17 mouse cellular contexts compared by ENCODE assay signal in the genomic region with DNA sequence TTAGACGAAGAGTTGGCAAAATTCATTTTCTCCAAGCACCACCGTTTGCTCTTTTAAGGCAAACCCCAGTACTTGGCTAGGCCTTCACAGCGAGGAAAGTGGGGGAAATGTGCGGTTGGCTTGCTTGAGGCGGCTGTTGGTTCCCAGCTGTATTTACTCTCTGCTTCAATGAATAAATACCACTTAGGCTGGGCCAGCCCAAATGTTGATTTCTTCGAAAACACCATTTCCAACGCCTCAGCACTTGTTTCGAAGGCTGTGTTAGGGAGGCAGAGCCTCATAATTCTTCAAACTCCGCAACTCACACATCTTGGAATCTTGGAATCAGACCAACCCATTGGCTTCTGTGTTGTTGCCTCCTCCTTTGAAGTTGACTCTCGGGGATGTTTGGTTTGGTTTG. TPM values are rescaled to one million over a fixed set of nuclear protein-coding genes. Genes with fewer than 3 reads are reported as not detected.
DNase-seq lines count a peak whose midpoint lies in the region; ATAC-seq lines count a peak whose summit lies in the region.
"Had no signal": no experiment of that assay in that cellular context is flagged by ENCODE, and none has a peak within 500 bp of the region (broad histone marks: within the 10 kb centered on the region; RNA-seq: fewer than 3 reads in every experiment).

No protein-coding gene starts in this region.

- H3K27ac ChIP-seq in kidney, embryonic 15.5 days, result peak overlapping the region; percentile 39; the same call in 1 of the 2 replicates
- H3K27ac ChIP-seq: liver, embryonic 13.5 days; midbrain, embryonic 15.5 days had no signal

- no peaks in the 10 kb centered on the region for H3K27me3 ChIP-seq in kidney, embryonic 15.5 days
- H3K27me3 ChIP-seq: midbrain, embryonic 15.5 days had no signal

- H3K36me3 ChIP-seq in kidney, embryonic 15.5 days, result no peaks in the 10 kb centered on the region
- H3K36me3 ChIP-seq: liver, embryonic 13.5 days; midbrain, embryonic 15.5 days had no signal

- 61% methylated on average over 10 of the region's 10 CpGs for WGBS in kidney, embryonic 15.5 days

- no peak overlapping the region for H3K4me2 ChIP-seq in kidney, embryonic 15.5 days
- H3K4me2 ChIP-seq: heart, embryonic 11.5 days; liver, embryonic 13.5 days; midbrain, embryonic 15.5 days had no signal

- no peaks in the 10 kb centered on the region for H3K9me3 ChIP-seq in kidney, embryonic 15.5 days (replicated peaks)
- H3K9me3 ChIP-seq: liver, embryonic 13.5 days; midbrain, embryonic 15.5 days had no signal

- no peak overlapping the region for H3K4me3 ChIP-seq in kidney, embryonic 15.5 days (replicated peaks)
- H3K4me3 ChIP-seq: liver, embryonic 13.5 days; midbrain, embryonic 15.5 days had no signal

- H3K9ac ChIP-seq in kidney, embryonic 15.5 days, result no peak overlapping the region
- H3K9ac ChIP-seq: liver, embryonic 13.5 days; midbrain, embryonic 15.5 days had no signal

- H3K4me1 ChIP-seq in kidney, embryonic 15.5 days, result 0 out of 2 replicates have a peak, but pooled peaks cover 6% of the 10 kb centered on the region
- H3K4me1 ChIP-seq: liver, embryonic 13.5 days; midbrain, embryonic 15.5 days had no signal

- no peak for DNase-seq in kidney, postnatal 25 days
- DNase-seq in right cerebral cortex, postnatal 25 days, result peak; percentile 20
- no peak for DNase-seq in right cerebral cortex, postnatal 14 days
- DNase-seq in lung, postnatal 10 days, result peak; percentile 71
- DNase-seq in urinary bladder, adult 2 months (ENCODE audit: low spot score), result no peak
- DNase-seq in thymus, adult 18-20 months, result no peak
- DNase-seq in natural killer cell, adult 2 months (ENCODE audit: low spot score in 2 of 2), result no peak
- DNase-seq: cerebellum, postnatal 36 days; liver, embryonic 13.5 days; thymus, postnatal 14 days had no signal

- ATAC-seq in kidney, embryonic 15.5 days (replicated peaks; ENCODE audit: low FRiP score), result no peak
- ATAC-seq: intestine, postnatal 0 days; midbrain, embryonic 15.5 days had no signal

RNA-seq across cellular contexts. Expression of gene Kctd19, which starts 6.9 kb away (rescaled TPM):
- not detected in 2 replicates for polyA plus RNA-seq in kidney, embryonic 15.5 days (2015; fragmentation: Nextera tagmentation; extraction: Ambion mirVana)
- polyA plus RNA-seq in urinary bladder, adult 2 months (2012; rRNA removed), result 0.06 and 0.10 TPM in 2 replicates
- polyA plus RNA-seq: heart, embryonic 11.5 days; hindbrain, embryonic 11.5 days; liver, embryonic 13.5 days; midbrain, embryonic 15.5 days; neural tube, embryonic 14.5 days; small intestine, adult 2 months had no signal

RNA-seq across cellular contexts. Expression of gene Lrrc36, which starts 7.0 kb away (rescaled TPM):
- 0.18 and 0.22 TPM in 2 replicates for polyA plus RNA-seq in kidney, embryonic 15.5 days (2015; fragmentation: Nextera tagmentation; extraction: Ambion mirVana)
- 0.48 and 0.53 TPM in 2 replicates for polyA plus RNA-seq in urinary bladder, adult 2 months (2012; rRNA removed)
- polyA plus RNA-seq: heart, embryonic 11.5 days; small intestine, adult 2 months had no signal

RNA-seq across cellular contexts. Expression of gene Plekhg4, which starts 33.3 kb away (rescaled TPM):
- polyA plus RNA-seq in kidney, embryonic 15.5 days (2015; fragmentation: Nextera tagmentation; extraction: Ambion mirVana), result 0.39 and 0.50 TPM in 2 replicates
- polyA plus RNA-seq in urinary bladder, adult 2 months (2012; rRNA removed), result 0.25 and 0.50 TPM in 2 replicates

RNA-seq across cellular contexts. Expression of gene Slc9a5, which starts 57.8 kb away (rescaled TPM):
- polyA plus RNA-seq in kidney, embryonic 15.5 days (2015; fragmentation: Nextera tagmentation; extraction: Ambion mirVana), result 2.5 and 2.9 TPM in 2 replicates
- polyA plus RNA-seq in urinary bladder, adult 2 months (2012; rRNA removed), result 2.6 and 3.4 TPM in 2 replicates

RNA-seq across cellular contexts. Expression of gene Fhod1, which starts 58.7 kb away (rescaled TPM):
- 3.5 TPM in 2 replicates for polyA plus RNA-seq in kidney, embryonic 15.5 days (2015; fragmentation: Nextera tagmentation; extraction: Ambion mirVana)
- polyA plus RNA-seq in urinary bladder, adult 2 months (2012; rRNA removed), result 17.0 and 18.4 TPM in 2 replicates

Comparison
In these comparisons a context has a peak if more than half of its experiments do, and no peak if none do; other contexts are left out.
1. DNase-seq: peak in right cerebral cortex, postnatal 25 days (single experiment) and lung, postnatal 10 days (single experiment); none in kidney, postnatal 25 days (0 of 2), right cerebral cortex, postnatal 14 days (single experiment), urinary bladder, adult 2 months (single experiment), thymus, adult 18-20 months (0 of 2) and natural killer cell, adult 2 months (0 of 2).